Mouse (Mus musculus) layer of hippocampus, adult 11-12 months (tissue): Measurements from ENCODE around the gene Ugt1a6a.
"Not testable (repeated sequence)": the region's sequence is repeated elsewhere in the genome, so short reads cannot be mapped to it uniquely, and the experiment has no call there.

Experiments used
- DNase-seq: peaks from one replicate; pipeline ENCODE4 v3.0.0; 2022; ENCODE audit warnings: low spot score

The Ugt1a6a gene

GRCm38 (mm10) chr1:88134457-88135011 is at the start of gene Ugt1a6a:
Gene Ugt1a6a (plus strand): TSS chr1:88134809.
- peak; percentile 7 for DNase-seq

- no peak for DNase-seq
Observed at GRCm38 (mm10) chr1:88086125-88086524, 48.5 kb upstream of the Ugt1a6a start.

- no peak for DNase-seq
Observed at GRCm38 (mm10) chr1:88087513-88087912, 47.1 kb upstream of the Ugt1a6a start, which contains the start of gene Ugt1a8. Gene Ugt1a8 (plus strand): TSS chr1:88087813.

- no peak for DNase-seq
Observed at GRCm38 (mm10) chr1:88092341-88092740, 42.3 kb upstream of the Ugt1a6a start.

- DNase-seq, result peak; percentile 6
Observed at GRCm38 (mm10) chr1:88094270-88094676, 40.3 kb upstream of the Ugt1a6a start.

GRCm38 (mm10) chr1:88094941-88095492 is 39.6 kb upstream of the Ugt1a6a start, which contains the start of gene Ugt1a7c:
Gene Ugt1a7c (plus strand): TSS chr1:88095062.
- DNase-seq, result peak; percentile 16

GRCm38 (mm10) chr1:88098546-88098945 is 36.1 kb upstream of the Ugt1a6a start:
- not testable (repeated sequence) for DNase-seq

- DNase-seq, result not testable (repeated sequence)
Observed at GRCm38 (mm10) chr1:88099691-88100090, 34.9 kb upstream of the Ugt1a6a start.

GRCm38 (mm10) chr1:88103019-88103418 is 31.6 kb upstream of the Ugt1a6a start, which contains the start of gene Ugt1a6b:
Gene Ugt1a6b (plus strand): TSS chr1:88103252.
- not testable (repeated sequence) for DNase-seq

- not testable (repeated sequence) for DNase-seq
Observed at GRCm38 (mm10) chr1:88103697-88104468, 30.7 kb upstream of the Ugt1a6a start.

GRCm38 (mm10) chr1:88104667-88105430 is 29.8 kb upstream of the Ugt1a6a start:
- DNase-seq, result no peak

- no peak for DNase-seq
Observed at GRCm38 (mm10) chr1:88105656-88106055, 29.0 kb upstream of the Ugt1a6a start.

GRCm38 (mm10) chr1:88109027-88109557 is 25.5 kb upstream of the Ugt1a6a start:
- not testable (repeated sequence) for DNase-seq

- DNase-seq, result not testable (repeated sequence)
Observed at GRCm38 (mm10) chr1:88109604-88110003, 25.0 kb upstream of the Ugt1a6a start.

- not testable (repeated sequence) for DNase-seq
Observed at GRCm38 (mm10) chr1:88112769-88113168, 21.8 kb upstream of the Ugt1a6a start.

GRCm38 (mm10) chr1:88120550-88120949 is 14.1 kb upstream of the Ugt1a6a start:
- not testable (repeated sequence) for DNase-seq

GRCm38 (mm10) chr1:88121521-88121920 is 13.1 kb upstream of the Ugt1a6a start:
- not testable (repeated sequence) for DNase-seq

- not testable (repeated sequence) for DNase-seq
Observed at GRCm38 (mm10) chr1:88125827-88126360, 8.7 kb upstream of the Ugt1a6a start.

GRCm38 (mm10) chr1:88129091-88129490 is 5.5 kb upstream of the Ugt1a6a start:
- DNase-seq, result not testable (repeated sequence)

- DNase-seq, result not testable (repeated sequence)
Observed at GRCm38 (mm10) chr1:88130223-88130622, 4.4 kb upstream of the Ugt1a6a start.

- DNase-seq, result no peak
Observed at GRCm38 (mm10) chr1:88133908-88134456, 627 bp upstream of the Ugt1a6a start.
